Mouse (Mus musculus): Measurements from ENCODE around the gene Plekha4.
"Not testable (repeated sequence)": the region's sequence is repeated elsewhere in the genome, so short reads cannot be mapped to it uniquely, and the experiment has no call there.

Plekha4 gene

DNA sequence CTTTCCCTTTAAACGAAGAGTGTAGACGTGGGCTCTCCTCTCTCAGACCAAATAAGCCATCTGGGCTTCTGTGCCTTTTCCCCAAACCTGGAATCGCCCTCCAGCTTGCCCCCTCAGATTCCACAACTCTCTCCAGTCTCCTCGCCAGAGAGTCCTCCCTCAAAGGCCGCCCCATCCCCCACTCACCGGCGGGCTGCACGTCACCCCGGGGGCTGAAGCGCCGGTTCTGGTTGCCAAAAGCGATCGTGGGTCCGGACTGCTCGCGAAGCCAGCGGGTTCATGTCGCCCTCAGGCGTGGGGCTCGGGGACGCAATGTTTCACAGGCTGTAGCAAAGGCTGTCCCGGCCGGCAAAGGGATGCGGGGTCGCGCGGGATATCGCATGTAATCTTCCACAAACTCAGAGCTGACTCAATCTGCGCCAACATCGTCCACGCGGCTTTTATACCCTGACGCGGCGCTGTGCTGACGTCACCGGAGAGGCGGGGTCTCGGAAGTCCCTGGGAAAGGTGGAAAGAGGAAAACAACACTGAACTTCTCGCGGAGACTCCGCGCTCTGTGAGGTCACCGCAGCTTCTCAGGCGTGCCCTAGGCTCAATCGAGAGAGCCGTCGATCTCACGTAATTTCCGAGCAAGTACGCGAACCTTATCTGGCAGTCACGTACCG lies at the start of gene Plekha4, which contains the start of gene Ppp1r15a:
Gene Plekha4 (plus strand): TSS at position 522 of the 665 bp plus-strand sequence.
Gene Ppp1r15a (minus strand): TSS at position 460 of the 665 bp plus-strand sequence.
- DNase-seq (ENCODE audit: low spot score in 2 of 2) = peak; percentile 89 to 92

DNA sequence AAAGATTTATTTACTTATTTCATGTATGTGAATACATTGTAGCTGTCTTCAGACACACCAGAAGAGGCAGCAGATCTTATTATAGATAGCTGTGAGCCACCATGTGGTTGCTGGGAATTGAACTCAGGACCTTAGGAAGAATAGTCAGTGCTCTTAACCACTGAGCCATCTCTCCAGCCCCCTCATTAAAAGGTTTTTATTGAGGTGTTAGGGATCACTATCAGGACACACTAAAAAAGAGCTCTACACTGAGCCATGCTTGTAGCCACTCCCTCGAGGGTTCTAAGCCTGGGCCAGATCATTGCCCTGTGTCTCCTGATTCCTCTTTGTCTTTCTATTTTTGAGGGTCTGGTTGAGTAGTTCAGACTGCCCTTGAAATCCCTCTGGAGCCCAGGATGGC lies 49.7 kb upstream of the Plekha4 start:
- DNase-seq (ENCODE audit: low spot score in 2 of 2) = no peak

DNA sequence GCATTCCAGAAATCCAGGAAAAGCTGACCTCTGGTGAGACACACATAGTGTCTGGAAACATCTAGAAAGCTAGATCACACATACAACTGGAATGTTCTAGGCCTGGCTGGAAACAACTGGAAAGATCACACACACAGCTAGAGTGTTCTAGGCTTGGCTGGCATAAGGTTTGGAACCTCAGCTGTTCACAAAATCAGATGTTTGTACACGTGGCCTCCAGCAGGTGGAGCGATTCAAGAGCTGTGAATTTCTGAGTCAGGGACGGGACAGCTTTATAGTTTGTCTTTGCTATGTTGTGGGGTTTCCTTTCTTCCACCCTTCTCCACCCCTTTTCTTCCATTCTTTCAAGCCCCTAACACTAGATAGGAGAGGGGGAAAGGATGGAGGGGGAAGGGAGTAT lies 49.1 kb upstream of the Plekha4 start:
- DNase-seq (ENCODE audit: low spot score in 2 of 2) = peak; percentile 29 to 63

DNA sequence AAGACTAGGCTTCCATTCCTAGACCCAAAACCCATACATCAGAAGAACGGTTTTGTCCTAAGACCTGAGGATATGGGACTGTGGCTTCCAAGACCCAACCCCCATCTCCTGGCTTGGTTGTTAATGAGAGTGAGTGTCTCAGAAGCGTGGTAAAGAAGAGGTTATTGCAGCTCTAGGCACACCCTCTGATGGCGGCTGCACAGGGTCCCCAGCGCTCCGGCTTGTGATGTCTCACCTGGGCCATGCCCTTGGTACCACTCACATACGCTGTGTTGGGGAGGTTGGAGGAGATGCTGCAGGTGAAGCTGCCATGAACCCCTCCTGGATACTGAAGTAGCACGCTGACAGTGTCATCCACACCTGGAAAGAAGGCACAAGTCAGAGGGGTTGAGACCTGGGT lies 47.4 kb upstream of the Plekha4 start:
- no peak for DNase-seq (ENCODE audit: low spot score in 2 of 2)

- DNase-seq (ENCODE audit: low spot score in 2 of 2) = not testable (repeated sequence)
Measured at GRCm38 (mm10) chr7:45480310-45480709, 45.8 kb upstream of the Plekha4 start.

DNA sequence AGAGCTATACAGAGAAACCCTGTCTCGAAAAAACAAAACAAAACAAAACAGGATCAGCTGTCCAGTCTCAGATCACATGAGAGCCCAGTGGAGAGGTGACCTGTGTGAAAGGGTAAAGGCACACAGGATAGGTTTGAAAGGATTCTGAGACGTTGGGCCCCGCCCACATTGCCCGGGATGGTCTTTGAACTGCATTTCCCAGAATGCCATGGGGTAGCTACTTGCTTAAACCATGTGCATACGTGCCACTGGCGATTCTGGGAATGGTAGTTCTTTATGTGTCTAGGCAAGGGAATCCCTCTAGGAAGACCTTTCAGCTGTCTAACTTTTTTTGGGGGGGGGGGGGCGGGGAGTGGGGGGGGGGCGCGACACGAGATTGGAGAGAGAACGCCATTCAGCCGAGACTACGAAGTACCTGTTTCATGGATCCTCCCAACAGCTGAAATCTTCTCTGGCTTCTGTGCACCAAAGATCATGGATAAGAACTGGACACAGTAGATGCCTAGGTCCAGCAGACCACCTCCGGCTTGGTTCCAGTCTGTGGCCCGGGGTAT lies 44.7 kb upstream of the Plekha4 start, which contains the start of gene Tulp2:
Gene Tulp2 (plus strand): TSS at position 504 of the 554 bp plus-strand sequence.
- peak; percentile 60 to 71 for DNase-seq (ENCODE audit: low spot score in 2 of 2)

DNA sequence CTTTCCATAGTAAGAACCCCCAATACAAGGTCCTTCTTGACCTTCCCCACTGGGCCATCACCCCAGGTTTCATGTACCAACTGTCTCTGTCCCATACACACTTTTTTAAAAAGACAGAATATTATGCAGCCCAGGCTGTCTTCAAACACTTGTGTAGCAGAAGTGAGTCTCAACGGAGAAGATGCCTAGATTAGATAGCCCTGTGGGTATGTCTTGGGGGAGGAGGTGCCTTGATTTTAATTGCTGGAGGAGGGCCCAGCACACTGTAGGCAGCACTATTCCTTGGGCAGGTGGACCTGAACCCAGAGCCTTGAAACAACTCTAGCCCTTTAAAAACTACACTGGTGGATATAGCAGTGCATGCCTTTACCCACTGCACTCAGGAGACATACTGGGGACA lies 44.0 kb upstream of the Plekha4 start:
- DNase-seq (ENCODE audit: low spot score in 2 of 2) = no peak

- DNase-seq (ENCODE audit: low spot score in 2 of 2) = not testable (repeated sequence)
Measured at GRCm38 (mm10) chr7:45484985-45485384, 41.1 kb upstream of the Plekha4 start.

GRCm38 (mm10) chr7:45486158-45486557 lies 40.0 kb upstream of the Plekha4 start:
- no peak for DNase-seq (ENCODE audit: low spot score in 2 of 2)

GRCm38 (mm10) chr7:45486761-45487415 lies 39.2 kb upstream of the Plekha4 start, which contains the start of gene Gm45808:
Gm45808 (minus strand) TSS chr7:45486811.
- DNase-seq (ENCODE audit: low spot score in 2 of 2) = no peak

DNA sequence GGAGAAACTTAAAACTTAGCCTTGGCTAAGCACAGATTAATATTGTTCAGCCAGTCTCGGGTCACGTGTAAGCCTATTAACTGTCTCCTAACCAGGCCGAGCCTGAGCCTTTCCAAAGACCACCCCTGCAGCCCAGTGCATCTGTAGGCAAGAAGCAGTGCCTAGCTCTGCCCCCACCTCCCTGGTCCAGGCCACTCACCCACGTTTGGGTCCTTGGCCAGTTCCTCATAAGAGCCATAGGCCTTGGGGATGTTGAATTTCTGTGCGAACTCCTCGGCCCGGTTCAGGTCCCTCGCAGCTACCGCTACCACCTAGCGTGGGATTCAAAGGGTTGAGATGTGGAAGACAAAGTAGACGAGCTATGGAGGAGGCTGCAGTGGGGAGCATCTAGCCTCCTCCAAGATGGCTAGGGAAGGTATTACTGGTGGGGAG lies 38.3 kb upstream of the Plekha4 start:
- DNase-seq (ENCODE audit: low spot score in 2 of 2) = no peak

GRCm38 (mm10) chr7:45488293-45489204 lies 37.6 kb upstream of the Plekha4 start, which contains the start of gene Dhdh:
Dhdh (minus strand) TSS chr7:45488805.
- peak in 1 of 2 experiments; percentile 23 for DNase-seq (ENCODE audit: low spot score in 2 of 2)

DNA sequence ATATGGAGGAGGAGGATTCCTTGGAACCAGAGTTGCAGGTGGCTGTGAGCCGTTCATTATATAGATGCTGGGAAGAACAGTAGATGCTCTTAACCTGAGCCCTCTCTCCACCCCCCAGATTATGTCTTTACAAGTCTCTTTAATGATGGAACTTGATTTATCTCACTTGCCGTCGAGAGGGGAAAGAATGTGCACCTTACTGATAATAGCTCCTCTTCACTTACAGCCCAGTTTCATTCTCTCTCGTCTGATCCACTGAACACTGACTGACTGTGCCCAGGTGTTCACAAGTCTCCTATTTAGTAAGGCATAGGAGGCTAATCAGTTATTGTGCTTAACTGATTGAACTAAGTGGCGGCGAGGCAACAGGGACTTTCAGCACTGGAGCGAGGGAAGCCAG lies 36.6 kb upstream of the Plekha4 start:
- no peak for DNase-seq (ENCODE audit: low spot score in 2 of 2)

GRCm38 (mm10) chr7:45490822-45491221 lies 35.3 kb upstream of the Plekha4 start:
- no peak for DNase-seq (ENCODE audit: low spot score in 2 of 2)

DNA sequence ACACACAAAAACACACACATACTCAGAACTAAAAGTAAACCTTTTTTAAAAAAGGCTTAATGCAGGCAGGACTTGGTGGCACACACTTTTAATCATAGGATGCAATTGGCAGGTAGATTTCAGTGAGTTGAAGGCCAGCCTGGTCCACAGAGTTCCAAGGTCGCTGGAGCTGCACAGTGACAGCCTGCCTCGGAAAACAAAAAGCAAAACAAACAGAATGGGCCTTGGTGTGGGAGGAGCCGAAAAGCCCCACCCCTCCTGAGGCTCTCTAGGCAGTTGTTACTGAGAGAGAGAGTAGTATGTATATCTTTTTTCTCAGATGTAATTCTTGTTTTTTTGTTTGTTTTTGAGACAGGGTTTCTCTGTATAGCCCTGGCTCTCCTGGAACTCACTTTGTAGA lies 34.9 kb upstream of the Plekha4 start:
- no peak for DNase-seq (ENCODE audit: low spot score in 2 of 2)

- DNase-seq (ENCODE audit: low spot score in 2 of 2) = no peak
Measured at GRCm38 (mm10) chr7:45492225-45492844, 33.8 kb upstream of the Plekha4 start.

DNA sequence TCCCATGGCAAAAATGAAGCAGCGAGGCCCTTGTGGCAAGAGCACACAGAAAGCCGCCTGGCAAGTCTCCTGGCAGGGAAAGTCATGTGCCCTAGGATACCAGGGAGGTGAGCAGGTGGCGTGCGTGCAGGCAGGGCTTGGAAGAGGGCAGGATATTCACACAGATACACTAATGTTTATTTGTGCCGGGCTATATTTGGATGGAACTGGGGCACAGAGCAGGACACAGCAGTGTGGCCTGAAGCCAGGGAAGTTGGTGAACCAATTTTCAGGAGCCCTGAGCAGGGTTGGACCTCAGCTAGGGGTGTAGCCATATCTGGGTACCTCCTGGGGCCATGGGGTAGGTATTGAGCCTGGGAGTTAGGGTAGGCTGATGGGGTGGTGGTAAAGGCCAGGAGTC lies 33.2 kb upstream of the Plekha4 start:
- no peak for DNase-seq (ENCODE audit: low spot score in 2 of 2)

DNA sequence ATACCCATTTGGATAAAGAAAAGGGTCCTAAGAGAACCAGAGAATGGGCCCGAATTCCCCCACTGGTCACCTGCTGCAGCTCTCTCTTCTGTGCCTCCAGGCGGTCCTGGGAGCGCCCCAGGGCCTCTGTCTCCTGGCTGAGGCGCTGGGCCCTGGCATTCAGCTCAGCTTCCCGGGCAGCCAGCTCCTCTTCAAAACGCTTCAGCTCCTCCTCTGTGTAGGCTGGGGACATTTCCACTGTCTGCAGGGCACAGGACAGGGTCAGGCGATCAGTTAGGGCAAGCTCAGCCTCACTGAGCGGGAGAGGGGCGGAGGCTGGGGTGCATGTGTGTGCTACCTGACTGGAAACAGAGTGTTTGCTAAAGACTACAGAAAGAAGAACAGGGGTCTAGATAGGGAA lies 31.6 kb upstream of the Plekha4 start:
- no peak for DNase-seq (ENCODE audit: low spot score in 2 of 2)

DNA sequence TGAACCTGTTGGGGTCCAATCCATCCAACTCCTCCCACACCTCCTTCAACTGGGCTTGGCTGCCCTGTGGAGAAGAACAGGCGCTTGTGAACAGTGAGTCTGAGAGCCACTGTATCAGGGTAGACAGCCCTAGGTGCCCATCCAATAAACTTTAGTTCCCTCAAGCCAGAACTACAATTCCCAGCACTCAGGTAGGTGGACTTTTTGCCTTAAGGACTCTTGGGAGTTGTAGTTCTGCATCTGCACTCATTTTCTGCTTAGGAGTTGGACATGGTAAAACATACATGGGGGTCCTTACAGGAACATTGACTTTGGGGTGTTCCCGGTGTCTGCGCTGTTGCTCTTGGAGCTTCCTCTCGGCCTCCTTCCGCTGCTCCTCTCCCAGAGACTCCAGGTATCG lies 27.7 kb upstream of the Plekha4 start:
- no peak for DNase-seq (ENCODE audit: low spot score in 2 of 2)

GRCm38 (mm10) chr7:45507583-45507982 lies 18.5 kb upstream of the Plekha4 start:
- DNase-seq (ENCODE audit: low spot score in 2 of 2) = no peak

DNA sequence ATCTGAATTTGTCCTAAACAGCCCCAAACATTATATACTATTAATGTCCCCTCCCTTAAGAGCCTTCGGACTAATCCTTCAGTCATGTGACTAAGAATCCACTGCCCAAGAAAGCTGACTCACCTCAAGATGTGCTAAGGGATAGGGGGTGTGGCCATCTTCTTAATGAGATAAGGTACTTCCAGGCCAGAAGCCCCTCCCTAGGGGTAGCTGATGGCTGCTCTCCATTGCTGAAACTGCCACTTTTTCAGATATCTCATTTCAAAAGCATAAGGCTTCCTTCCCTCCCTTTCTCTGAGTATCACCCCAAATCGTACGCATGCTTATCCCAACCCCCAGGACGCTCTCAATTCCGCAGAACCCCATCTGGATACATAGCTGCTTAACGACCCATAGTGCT lies 17.6 kb upstream of the Plekha4 start:
- no peak for DNase-seq (ENCODE audit: low spot score in 2 of 2)

All from thymus, postnatal 10 days (tissue).